Mouse (Mus musculus) lung, adult 2 months (tissue): ENCODE results near the gene Hes7.

Experiments used
- CTCF ChIP-seq: fragments of 200-500 bp; IDR thresholded peaks from 2 replicates; pipeline ENCODE4 v1.5.1; 2011; ENCODE audit warnings: mild to moderate bottlenecking, low read length, control low read depth; ENCODE audit not compliant: insufficient read depth
- POLR2A ChIP-seq: fragments of 200-500 bp; IDR thresholded peaks from 2 replicates; pipeline ENCODE4 v1.6.1; 2011; ENCODE audit warnings: low read depth, mild to moderate bottlenecking, control low read depth, low read length, borderline replicate concordance; ENCODE audit errors: extremely low read depth

DNA sequence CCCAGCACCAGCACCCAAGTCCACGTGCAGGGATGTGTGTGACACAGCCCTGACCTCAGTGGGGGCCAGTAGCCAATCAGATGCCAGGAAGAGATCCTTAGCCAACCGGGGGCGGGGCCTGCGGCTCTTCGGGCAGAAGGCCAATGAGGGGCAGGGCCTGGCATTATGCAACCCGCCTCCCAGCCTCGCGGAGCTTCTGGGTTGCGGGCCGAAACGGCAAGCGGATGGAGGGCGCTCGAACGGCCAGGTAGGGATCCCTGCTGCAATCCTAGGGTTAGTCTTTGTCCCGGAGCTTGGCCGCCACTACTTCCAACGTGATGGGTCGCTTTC lies 21.5 kb upstream of the Hes7 start:
- TF ChIP-seq CTCF = no peak
- TF ChIP-seq POLR2A = peak; percentile 81
